Mouse (Mus musculus): ENCODE measurements at regions not wholly inside any gene's neighbourhood (a gene's known extent, or its start where the extent isn't known, plus 50 kb on each side); places are given as distances from the start of the nearest gene placed in this dataset.

DNA sequence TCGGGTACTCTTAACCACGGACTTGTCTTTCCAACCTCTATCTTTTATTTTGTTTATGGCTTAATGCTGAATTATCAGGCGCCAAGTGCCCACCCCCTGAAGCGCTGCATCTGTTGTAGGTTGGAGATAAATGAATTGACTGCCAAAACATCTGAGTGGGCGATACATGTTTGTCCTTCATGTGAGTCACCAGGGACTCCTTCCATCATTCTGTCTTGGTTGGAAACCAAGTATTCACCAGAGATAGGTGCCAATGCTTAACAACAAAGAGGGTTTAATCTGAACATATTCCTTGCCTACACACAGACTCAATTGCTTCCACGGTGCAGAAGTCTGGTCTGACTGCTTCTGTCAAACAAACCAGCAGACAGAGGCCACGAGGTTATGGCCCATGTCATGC is 203.6 kb downstream of the Rpap3 start:
- DNase-seq (ENCODE audit: low spot score in 2 of 2): no peak

DNA sequence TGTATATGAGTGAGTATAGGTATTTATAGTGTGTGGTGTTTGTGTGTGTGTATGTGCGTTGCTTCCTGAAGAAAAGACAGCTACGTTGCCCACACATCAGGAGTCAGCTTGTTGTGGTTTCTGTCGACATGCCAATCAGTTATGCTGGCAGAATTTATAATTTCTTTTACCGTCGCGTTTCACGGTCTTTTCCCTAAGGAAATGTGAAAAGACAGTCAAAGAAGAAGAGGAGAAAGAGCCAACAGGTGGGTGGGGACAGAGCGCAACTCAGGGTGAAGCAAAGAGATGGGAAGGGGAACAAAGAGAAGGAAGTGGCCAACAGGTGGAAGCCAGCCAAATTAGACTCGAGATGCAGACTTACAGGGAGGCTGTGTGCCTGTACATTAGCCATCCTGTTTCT is 204.2 kb downstream of the Rpap3 start:
- DNase-seq (ENCODE audit: low spot score in 2 of 2): no peak

DNA sequence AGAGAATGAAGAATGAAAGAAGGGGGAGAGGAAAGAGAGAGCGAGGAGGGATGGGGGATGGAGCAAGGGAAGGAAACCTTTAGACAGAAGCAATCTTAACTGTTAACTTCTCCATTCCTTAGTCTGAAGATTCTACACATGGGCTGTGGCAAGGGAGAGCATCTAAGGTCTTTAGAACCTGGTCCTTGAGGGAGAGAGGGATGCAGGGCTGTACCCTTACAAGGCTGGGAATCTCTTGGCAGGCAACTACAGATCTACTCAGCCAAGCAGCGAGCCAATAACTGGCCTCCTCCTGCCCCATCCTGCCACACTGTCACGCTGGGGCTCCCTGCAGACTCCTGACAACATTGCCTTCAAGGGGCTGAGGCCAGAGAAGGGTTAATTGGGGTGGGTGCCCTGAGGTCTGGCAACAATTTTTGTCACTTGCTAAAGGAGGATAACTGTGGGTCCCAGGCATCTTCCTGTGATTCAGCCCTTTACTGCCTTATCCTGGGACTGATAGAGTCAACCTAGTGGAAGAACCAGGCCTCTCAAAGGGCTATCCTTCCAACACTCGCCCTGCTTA is 205.7 kb downstream of the Rpap3 start:
- DNase-seq (ENCODE audit: low spot score in 2 of 2): no peak

DNA sequence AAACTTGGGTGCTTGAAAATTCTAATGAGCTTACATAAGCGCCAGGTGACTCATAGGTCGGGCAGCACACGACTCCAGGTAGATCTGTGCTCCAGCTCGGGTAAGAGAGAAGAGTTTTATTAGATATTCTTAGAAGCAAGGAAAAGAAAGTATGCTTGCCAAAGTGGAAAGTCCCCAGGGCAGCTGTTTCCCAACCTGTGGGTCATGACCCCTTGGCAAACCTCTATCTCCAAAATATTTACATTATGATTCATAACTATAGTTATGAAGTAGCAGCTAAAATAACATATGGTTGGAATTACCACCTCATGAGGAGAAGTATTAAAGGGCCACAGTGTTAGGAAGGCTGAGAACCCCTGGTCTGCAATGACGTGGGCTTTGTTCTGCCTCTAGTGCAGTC is 206.4 kb downstream of the Rpap3 start:
- no peak for DNase-seq (ENCODE audit: low spot score in 2 of 2)

DNA sequence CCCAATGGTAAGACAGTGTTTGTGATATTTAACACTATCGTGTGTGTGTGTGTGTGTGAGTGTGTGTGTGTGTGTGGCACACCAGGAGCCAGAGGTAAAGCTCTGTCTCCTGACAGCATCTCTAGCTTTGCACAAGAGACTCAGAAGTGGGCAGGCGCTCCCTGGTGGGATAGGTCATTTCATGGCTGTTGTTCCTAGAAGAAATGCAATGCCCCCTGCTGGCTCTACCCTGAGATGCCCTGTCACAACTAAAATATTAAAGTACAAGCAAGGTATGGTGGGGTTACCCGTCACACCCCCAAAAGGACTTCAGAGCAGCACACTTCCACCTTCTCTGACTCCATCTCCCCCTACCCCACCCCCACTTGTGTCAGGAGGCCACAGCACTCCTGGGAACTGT is 207.2 kb downstream of the Rpap3 start:
- DNase-seq (ENCODE audit: low spot score in 2 of 2): no peak

DNA sequence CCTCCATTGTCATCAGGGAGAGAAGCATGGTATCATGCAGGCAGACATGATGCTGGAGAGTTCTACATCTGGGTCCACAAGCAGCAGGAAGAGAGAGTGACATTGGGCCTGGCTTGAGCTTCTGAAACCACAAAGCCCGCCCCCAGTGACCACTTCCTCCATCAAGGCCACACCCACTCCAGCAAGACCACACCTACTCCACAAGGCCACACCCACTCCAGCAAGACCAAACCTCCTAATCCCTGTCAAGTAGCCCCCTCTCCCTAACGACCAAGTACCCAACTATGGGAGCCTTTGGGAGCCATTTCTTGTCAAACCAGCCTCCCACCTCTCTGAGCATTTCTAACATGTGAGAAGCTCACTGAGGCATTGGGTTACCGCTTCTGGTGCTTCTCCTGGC is 209.6 kb downstream of the Rpap3 start:
- no peak for DNase-seq (ENCODE audit: low spot score in 2 of 2)

DNA sequence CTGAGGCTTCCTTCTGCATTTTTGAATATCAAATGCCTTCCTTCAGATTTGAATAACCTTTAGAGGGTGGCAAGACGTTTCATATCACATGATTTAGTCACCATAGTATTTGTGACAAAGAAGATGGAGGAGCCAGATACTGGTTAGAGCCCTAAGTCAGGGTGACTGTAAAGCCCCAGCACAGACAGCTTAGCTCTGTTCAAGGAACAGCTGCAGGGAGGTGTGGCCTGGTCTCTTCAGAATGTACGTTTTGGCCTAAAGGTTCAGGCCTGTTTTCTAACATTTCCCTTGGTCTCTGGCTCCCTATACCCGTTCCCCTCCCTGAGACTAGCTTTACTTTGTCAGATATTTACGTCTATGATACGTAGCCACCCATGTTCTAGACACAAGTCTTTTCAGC is 212.3 kb downstream of the Rpap3 start:
- no peak for DNase-seq (ENCODE audit: low spot score in 2 of 2)

DNA sequence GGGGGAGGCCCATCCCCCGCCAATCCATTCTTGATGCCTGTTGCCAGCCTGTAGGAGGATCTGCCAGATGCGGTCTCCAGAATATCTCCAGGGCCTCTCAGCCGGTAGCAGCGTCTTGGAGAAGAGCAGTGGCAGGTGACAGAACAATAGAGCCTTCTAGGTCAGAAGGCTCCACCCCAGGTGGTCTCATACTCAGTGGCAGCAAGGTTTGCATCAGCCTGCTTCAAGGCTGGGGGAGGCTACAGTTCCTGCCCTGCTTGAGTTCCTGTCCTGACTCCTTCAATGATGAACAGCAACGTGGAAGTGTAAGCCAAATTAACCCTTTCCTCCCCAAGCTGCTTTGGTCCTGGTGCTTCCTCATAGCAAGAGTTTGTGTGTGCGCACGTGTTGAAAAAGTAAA is 213.8 kb downstream of the Rpap3 start:
- DNase-seq (ENCODE audit: low spot score in 2 of 2): no peak

DNA sequence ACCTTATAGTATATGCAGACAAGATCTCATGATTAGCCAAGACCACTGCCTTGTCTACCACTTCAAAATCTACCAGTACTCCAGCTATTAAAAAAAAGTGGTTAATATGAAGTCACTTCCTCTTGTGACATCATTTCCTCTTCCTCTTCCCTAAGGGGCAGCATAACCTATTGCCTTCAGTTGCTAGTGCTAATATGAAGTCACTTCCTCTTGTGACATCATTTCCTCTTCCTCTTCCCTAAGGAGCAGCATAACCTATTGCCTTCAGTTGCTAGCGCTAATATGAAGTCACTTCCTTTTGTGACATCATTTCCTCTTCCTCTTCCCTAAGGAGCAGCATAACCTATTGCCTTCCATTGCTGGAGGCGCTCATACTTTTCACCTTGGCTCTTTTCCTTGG is 218.2 kb downstream of the Rpap3 start:
- DNase-seq (ENCODE audit: low spot score in 2 of 2): no peak

DNA sequence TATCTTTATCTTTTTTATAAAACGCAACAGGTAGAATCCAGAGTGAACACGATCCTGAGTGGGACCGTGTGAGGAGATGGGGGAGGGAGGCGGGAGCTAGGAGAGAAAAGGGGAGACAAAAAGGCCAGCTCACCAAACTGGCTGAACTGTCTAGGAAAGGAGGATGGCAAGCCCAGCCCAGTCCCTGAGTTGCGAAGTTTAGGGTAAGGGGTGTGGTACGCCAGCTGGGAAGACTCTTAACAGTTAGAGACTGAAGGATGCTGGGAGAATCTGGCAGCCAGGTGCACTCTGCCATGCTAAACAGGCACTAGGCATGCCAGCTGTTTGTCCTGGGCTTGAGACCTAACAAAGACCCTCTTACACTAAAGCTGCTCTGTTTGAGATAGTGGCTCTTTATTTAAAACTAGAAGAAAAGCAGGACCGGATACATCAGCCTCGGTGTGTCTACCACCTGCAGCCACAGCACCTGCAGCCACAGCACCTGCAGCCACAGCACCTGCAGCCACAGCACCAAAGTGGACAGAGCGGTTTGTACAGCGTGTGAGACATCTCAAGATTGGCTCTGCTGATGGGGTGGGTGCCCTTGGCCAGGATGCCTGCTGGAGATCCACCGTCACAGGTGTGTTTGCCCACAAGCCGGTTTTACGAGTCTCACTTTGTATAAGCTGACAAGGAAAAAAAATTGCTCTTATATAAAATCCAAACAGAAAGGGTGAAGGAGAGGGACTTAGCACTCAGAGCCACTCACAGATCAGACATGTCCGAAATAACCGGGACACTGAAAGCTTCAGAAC is 225.1 kb upstream of the Amigo2 start:
- DNase-seq (ENCODE audit: low spot score in 2 of 2): no peak

DNA sequence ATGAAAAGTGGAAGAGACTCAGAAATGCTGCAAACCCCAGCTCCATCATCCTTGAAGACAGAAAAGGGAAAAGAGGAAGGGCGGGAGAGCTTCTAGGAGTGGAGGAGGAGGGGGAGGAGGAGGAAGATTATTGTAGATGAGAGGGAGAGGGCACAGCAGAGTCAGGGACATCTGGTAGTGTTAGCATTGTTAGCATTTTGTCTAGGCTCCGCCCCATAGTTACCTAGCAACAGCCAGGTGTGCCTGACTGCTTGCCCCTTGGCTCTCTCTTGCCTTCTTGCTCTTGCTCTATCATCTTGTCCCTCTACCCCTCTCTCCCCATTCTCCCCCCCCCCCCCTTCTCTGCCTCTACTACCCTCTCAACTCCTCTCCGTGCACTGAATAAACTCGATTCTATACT is 224.4 kb upstream of the Amigo2 start:
- DNase-seq (ENCODE audit: low spot score in 2 of 2): no peak

DNA sequence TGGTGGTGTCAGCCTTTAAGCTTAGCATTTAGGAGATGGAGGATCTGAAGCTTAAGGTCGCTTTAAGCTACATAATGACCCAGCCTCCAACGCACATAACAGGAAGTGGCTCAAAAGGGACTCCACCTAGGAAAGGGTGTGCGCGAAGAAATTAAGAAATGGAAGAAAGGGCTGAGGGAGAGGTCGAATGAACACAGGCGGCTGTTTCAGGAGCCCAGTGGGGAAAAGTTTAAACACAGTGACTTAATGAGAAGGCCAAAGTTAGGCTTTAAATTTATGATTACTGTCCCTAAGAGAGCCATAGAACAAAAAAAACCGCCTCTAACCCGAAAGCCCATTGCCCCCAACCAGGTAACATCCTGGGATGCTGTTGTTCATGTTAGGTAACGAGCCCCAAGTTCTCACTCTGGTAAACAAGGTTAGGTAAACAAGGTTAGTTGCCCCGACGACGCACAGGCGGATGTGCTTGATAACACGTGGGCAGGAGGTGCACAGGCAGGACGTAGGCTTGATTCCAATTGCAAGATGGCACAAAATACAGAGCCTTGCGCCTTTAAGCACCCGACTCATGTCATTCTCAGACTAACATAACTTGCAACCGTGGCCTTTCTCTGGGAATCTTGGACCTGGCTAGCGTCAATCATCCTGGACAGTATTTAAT is 222.7 kb upstream of the Amigo2 start:
- DNase-seq (ENCODE audit: low spot score in 2 of 2): no peak

DNA sequence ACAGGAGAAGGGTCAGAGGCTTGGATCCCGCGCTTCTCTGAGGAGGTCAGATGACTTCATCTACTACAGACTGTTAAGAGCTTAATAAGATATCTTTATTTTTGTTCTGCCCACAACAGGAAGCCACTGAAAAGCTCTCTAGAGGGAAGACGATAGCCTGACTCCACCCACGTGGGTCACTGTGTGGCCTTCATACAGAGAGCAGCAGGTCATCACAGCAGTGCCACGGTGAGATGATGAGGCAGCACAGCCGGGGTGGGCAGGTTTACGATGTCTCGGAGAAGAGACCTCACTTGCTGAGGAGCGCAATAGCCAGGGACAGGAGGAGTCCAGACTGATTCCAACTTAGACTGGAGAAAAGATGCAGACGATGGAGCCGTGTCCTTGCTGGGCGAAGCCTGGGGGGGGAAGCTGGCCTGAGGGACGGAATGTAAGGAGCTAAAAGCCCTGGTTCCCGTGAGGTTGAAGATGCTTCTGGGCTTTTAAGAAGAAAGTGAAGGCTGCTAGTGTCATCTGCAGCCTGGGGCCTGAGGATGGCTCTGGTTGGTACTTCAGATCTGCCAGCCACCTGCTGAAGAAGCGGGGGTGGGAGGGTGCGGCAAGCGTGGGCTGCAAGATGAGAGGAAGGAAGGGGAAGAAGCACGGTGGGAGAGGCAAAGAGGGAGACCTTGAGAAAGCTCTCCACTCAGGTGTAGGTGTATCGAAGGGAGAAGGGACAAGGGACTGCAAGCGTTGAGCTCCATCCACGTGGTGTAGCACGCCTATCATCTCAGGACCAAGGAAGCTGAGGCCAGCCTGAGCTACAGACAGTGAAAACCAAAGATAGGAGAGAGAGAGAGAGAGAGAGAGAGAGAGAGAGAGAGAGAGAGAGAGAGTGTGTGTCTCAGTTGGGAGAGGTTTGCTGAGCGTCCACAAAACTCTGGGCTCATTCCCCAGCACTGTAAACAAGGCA is 221.9 kb upstream of the Amigo2 start:
- DNase-seq (ENCODE audit: low spot score in 2 of 2): peak in 1 of 2 experiments; percentile 29

DNA sequence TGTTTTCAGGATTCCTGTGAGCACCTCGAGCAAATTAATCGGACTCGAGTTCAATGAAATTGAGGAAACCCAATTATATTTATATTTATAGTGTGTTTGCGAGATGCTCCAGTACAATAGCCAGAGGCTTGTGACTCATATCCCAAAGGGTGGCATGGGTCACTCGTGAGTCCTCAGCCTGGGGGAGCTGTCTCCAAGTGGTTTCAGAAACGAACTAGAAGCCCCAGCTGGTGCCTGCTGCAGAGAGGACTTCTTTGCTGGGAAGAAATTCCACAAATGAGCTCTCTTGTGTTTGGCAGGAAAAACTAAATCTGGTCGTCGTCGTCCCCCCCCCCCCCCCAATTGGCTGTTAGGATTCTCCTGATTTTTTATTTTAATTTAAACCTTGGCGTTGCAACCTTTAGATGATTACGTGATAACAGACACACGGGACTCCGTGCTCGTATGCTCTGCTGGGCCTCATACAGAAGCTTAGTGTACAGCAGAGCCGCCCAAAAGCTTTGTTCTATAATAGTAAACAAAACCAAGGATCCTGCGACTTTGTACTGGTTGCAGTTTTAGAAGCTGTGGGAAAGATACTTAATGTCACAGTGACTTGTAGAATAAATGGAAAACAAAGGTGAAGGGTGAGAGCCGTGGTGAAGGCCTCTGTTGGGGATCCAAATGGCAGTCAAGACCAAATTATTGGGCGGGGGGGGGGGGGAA is 220.8 kb upstream of the Amigo2 start:
- no peak for DNase-seq (ENCODE audit: low spot score in 2 of 2)

DNA sequence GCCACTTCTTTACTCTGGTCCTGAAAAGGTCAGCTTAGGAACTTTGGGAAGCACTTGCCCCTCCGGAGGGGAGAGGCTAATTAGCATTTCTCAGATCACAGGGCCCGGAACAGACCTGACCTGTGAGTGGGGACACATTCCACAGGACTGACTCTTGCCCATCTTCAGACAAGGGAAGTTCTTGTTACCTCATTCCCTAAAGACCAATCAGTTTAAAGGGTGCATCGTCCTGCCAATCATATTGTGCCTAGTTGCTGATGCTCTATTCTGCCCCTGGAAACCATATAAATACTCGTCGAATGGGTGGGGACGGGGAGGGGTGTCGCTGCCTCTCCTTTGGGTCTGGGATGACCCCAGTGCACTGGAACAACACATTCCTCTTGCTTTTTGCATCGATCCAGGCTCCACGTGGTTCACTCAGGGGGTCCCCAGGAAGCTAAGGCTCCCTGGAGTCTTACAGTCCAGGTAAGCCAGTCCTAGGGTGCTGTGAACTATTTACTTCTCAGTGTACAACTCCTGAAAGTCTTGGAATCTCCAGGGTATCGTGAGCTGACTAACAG is 219.9 kb upstream of the Amigo2 start:
- DNase-seq (ENCODE audit: low spot score in 2 of 2): no peak

DNA sequence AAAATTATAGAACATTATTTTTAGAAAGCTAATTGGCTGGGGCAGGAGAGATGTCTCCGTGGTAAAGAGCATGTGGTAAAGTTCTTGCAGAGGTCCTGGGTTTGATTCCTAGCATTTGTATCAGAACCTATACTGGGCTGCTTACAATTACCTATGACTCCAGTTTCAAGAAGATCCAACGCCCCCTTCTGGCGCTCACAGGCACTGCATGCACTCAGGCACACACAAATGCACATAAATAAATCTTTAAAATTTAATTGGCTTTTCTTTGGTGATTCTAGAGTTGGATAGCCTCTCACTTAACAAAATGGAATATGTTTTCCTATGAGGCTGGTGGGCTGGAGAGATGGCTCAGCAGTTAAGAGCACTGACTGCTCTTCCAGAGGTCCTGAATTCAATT is 219.0 kb upstream of the Amigo2 start:
- DNase-seq (ENCODE audit: low spot score in 2 of 2): no peak

DNA sequence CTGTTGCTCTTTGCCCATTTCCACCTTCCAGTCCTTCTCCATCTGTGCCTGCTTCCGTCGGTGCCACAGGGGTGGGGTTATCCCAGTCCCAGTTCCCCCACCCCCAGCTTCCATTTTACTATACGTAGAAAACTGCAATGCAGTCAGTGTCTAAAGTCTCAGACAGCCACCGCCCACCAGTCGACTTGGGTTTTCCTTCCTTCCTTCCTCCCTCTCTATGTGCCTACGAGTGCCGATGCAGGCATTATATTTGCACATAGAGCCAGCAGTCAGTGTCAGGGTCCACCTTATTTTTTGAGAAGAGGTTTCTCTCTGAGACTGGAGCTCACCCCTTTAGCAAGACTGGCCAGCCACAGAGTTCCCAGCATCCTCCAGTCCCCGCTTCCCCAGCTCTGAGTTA is 218.3 kb upstream of the Amigo2 start:
- DNase-seq (ENCODE audit: low spot score in 2 of 2): no peak

DNA sequence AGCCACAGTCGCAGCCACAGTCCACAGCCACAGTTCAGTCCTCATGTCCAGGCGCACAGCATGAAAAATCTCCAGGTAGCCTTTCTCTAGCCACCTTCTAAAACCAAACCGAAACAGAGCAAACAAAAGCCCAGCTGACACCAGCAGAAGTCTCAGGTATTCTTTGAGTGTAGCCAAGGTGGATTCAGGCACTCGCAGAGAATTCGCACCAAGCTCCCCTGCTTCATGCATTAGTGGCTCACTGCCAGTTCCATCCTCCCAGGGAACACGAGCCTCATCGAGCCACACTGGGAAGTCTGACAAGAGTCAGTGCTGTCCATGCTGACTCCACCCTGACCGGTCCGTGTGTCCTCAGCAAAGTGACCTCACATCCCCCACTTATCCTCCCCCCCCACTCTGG is 217.7 kb upstream of the Amigo2 start:
- DNase-seq (ENCODE audit: low spot score in 2 of 2): no peak

DNA sequence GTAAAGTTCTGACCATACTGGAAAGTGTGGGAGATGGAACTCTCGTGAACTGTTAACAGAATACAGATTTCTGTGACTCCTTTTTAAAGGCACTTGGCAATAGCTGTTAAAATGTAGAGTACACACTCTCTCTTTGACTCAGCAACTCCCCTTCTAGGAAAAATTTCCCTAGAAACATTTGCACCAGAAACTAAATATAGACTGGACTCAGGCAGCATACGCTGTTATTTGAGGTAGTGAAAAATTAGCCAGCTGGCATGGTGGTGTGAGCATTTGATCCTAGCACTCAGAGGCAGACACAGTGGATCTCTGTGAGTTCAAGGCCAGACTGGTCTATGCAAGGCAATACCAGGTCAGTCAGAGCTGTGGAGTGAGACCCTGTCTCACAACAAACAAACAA is 215.5 kb upstream of the Amigo2 start:
- DNase-seq (ENCODE audit: low spot score in 2 of 2): no peak

DNA sequence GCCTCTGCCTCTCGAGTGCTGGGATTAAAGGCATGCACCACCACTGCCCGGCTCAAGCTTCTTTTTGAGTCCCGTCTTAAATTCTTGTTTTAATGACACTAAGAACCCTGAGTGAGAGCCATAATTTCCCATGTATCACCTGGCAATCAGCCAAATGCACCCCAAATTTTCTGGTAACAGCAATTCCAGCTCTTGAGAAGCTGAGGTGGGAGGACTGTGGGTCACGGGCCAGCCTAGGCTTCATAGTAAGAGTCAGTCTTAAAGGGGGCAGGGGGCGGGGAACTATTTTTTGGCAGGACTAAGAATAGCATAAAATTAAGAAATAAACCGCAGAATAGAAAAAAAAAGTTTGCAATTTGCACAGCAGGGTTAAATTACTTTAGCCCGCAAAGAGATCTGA is 214.9 kb upstream of the Amigo2 start:
- DNase-seq (ENCODE audit: low spot score in 2 of 2): no peak

DNA sequence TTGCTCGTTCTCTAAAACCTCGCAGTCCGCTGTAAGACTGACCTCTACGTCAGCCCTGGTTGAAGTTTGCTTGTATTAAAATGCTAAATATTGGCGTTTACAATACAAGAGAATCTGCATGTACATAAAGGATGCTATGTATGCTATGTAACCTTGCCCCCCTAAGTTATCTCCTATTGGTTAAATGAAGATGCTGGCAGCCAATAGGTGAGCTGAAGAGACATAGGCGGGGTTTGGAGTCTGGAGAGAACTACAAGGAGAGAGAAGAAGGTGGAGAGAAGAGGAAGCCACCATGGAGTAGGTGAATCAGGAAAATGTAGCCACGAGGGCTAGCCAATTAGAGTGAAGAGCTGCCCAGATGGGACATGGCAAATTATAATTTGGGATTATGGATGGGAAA is 214.0 kb upstream of the Amigo2 start:
- no peak for DNase-seq (ENCODE audit: low spot score in 2 of 2)

All from heart, adult 9 months (tissue).